7 mouse cellular contexts compared by ENCODE assay signal in genomic region chr4:132796196-132796886, GRCm38 (mm10). TPM values are rescaled to one million over a fixed set of nuclear protein-coding genes. Genes with fewer than 3 reads are reported as not detected.
DNase-seq lines count a peak whose midpoint lies in the region; ATAC-seq and TF ChIP-seq lines count a peak whose summit lies in the region.

Gene Themis2 (minus strand): TSS chr4:132796387.

- peak within 1 kb of the TSS; percentile 48 for H3K4me2 ChIP-seq in hindbrain, embryonic 14.5 days (replicated peaks)
- peak within 1 kb of the TSS; percentile 55 for H3K4me2 ChIP-seq in limb, embryonic 12.5 days
- peak within 1 kb of the TSS; percentile 52 for H3K4me2 ChIP-seq in midbrain, embryonic 11.5 days

- peak within 1 kb of the TSS; percentile 74 for H3K4me3 ChIP-seq in gastrocnemius, adult 2 months
- peak within 1 kb of the TSS; percentile 18 for H3K4me3 ChIP-seq in hindbrain, embryonic 14.5 days (replicated peaks; ENCODE audit: low read length)
- peak within 1 kb of the TSS; percentile 35 for H3K4me3 ChIP-seq in limb, embryonic 12.5 days (replicated peaks)
- peak within 1 kb of the TSS; percentile 30 for H3K4me3 ChIP-seq in midbrain, embryonic 11.5 days (ENCODE audit: low read depth, low read length)

- no peak for ATAC-seq in hindbrain, embryonic 14.5 days (ENCODE audit: low FRiP score)
- ATAC-seq in limb, embryonic 12.5 days (ENCODE audit: insufficient number of reproducible peaks, insufficient read depth, low FRiP score, low TSS enrichment, low read depth) = 0 out of 2 replicates have a peak, but pooled peaks have one; percentile 42
- 0 out of 2 replicates have a peak, but pooled peaks have one; percentile 19 for ATAC-seq in midbrain, embryonic 11.5 days (ENCODE audit: low FRiP score)

- H3K9me3 ChIP-seq in hindbrain, embryonic 14.5 days (ENCODE audit: control insufficient read depth, low read length) = no peaks in the 10 kb centered on the region
- no peaks in the 10 kb centered on the region for H3K9me3 ChIP-seq in limb, embryonic 12.5 days
- no peaks in the 10 kb centered on the region for H3K9me3 ChIP-seq in midbrain, embryonic 11.5 days (ENCODE audit: control insufficient read depth, low read length)

- no peak for TF ChIP-seq CTCF in gastrocnemius, adult 2 months (IDR thresholded peaks at IDR 0.05)

- H3K27ac ChIP-seq in gastrocnemius, adult 2 months = peak within 1 kb of the TSS; percentile 67
- no peak within 1 kb of the TSS for H3K27ac ChIP-seq in hindbrain, embryonic 14.5 days
- no peak within 1 kb of the TSS for H3K27ac ChIP-seq in limb, embryonic 12.5 days
- H3K27ac ChIP-seq in midbrain, embryonic 11.5 days (ENCODE audit: low read depth, low read length) = no peak within 1 kb of the TSS

- no peaks in the 10 kb centered on the region for H3K36me3 ChIP-seq in hindbrain, embryonic 14.5 days (replicated peaks; ENCODE audit: control insufficient read depth, insufficient read depth)
- no peaks in the 10 kb centered on the region for H3K36me3 ChIP-seq in limb, embryonic 12.5 days
- no peaks in the 10 kb centered on the region for H3K36me3 ChIP-seq in midbrain, embryonic 11.5 days (ENCODE audit: control insufficient read depth, insufficient read depth, low read length)

- WGBS in hindbrain, embryonic 14.5 days = 1% methylated on average over 21 of the region's 21 CpGs
- WGBS in limb, embryonic 12.5 days = 3% methylated on average over 21 of the region's 21 CpGs
- 2% methylated on average over 21 of the region's 21 CpGs for WGBS in midbrain, embryonic 11.5 days

- H3K4me1 ChIP-seq in hindbrain, embryonic 14.5 days (replicated peaks; ENCODE audit: control insufficient read depth, insufficient read depth, low read length) = peaks cover 4% of the 10 kb centered on the region; the same call in 1 of the 2 replicates
- peaks cover 7% of the 10 kb centered on the region; the same call in 1 of the 2 replicates for H3K4me1 ChIP-seq in limb, embryonic 12.5 days (replicated peaks)
- H3K4me1 ChIP-seq in midbrain, embryonic 11.5 days (ENCODE audit: control insufficient read depth, insufficient read depth, low read length) = no peaks in the 10 kb centered on the region

- H3K27me3 ChIP-seq in hindbrain, embryonic 14.5 days (ENCODE audit: control insufficient read depth, insufficient read depth, low read length) = peaks cover 13% of the 10 kb centered on the region
- peaks cover 42% of the 10 kb centered on the region for H3K27me3 ChIP-seq in limb, embryonic 12.5 days
- H3K27me3 ChIP-seq in midbrain, embryonic 11.5 days (ENCODE audit: control insufficient read depth, insufficient read depth, low read length) = peaks cover 3% of the 10 kb centered on the region; the same call in 1 of the 2 replicates

- peak; percentile 55 for DNase-seq in T-cell, adult 2 months (ENCODE audit: low spot score)
- DNase-seq in c-Kit-positive CD71-positive TER-119-negative erythroid progenitor cells, embryonic 14.5 days (ENCODE audit: low read depth) = peak; percentile 69
- DNase-seq in gastrocnemius, adult 2 months = peak; percentile 85
- DNase-seq in hindbrain, embryonic 14.5 days (ENCODE audit: low spot score) = no peak
- peak; percentile 96 for DNase-seq in midbrain, embryonic 11.5 days (ENCODE audit: low spot score, missing footprints)
- peak; percentile 92 to 98 for DNase-seq in spleen, adult 18-20 months

- peak within 1 kb of the TSS; percentile 5; the same call in 1 of the 2 replicates for H3K9ac ChIP-seq in hindbrain, embryonic 14.5 days
- H3K9ac ChIP-seq in limb, embryonic 12.5 days (replicated peaks) = peak within 1 kb of the TSS; percentile 45; the same call in 1 of the 2 replicates
- peak within 1 kb of the TSS; percentile 44; the same call in 1 of the 2 replicates for H3K9ac ChIP-seq in midbrain, embryonic 11.5 days (ENCODE audit: low read length)

- intact Hi-C loops in gastrocnemius, adult 2 months (cut with DNase I) = no loop called here

RNA-seq across cellular contexts. Expression of gene Themis2, which starts in this region (rescaled TPM):
- under 1 TPM; 0.69 to 0.70 TPM for total RNA-seq in gastrocnemius, adult 2 months (2021)
- polyA plus RNA-seq in hindbrain, embryonic 14.5 days (2014; fragmentation: Nextera tagmentation; extraction: Ambion mirVana) = 0.61 and 0.71 TPM in 2 replicates
- polyA plus RNA-seq in limb, embryonic 12.5 days (2016; fragmentation: Nextera tagmentation; extraction: Ambion mirVana) = 0.24 and 0.69 TPM in 2 replicates
- polyA plus RNA-seq in midbrain, embryonic 11.5 days (2014; fragmentation: Nextera tagmentation; extraction: Ambion mirVana) = 1.1 TPM in 2 replicates

Comparison
In these comparisons a context has a peak if more than half of its experiments do, and no peak if none do; other contexts are left out.
1. Peak in DNase-seq, H3K4me3 ChIP-seq and H3K27ac ChIP-seq in gastrocnemius, adult 2 months; RNA of the gene not detected or under 1 TPM.
2. Peak in ATAC-seq, H3K4me3 ChIP-seq, H3K9ac ChIP-seq and H3K4me2 ChIP-seq in limb, embryonic 12.5 days; RNA of the gene not detected or under 1 TPM.
3. H3K4me3 ChIP-seq: peak in every context shown above with its lines; median percentile 74 in gastrocnemius, adult 2 months; 35 in limb, embryonic 12.5 days; 30 in midbrain, embryonic 11.5 days; 18 in hindbrain, embryonic 14.5 days.